Mouse (Mus musculus) gastrocnemius, postnatal 4 days (tissue): Measurements from ENCODE around the gene Dmwd. TPM values are rescaled to one million over a fixed set of nuclear protein-coding genes. Genes with fewer than 3 reads are reported as not detected.

Source experiments
- DNase-seq, 2 experiments: peaks; one replicate each; pipeline ENCODE4 v3.0.0; 2021 to 2022; ENCODE audit warnings: low spot score in 2 of 2, mixed read lengths in 2 of 2
- microRNA-seq: library from miRNA; unstranded; fragments of <30 nt; microRNA quantifications from one replicate; pipeline ENCODE4 v1.2.0, GENCODE M21; 2021
- total RNA-seq, 2 experiments: library from RNA; stranded (reverse); gene quantifications; 2 replicates each; pipeline ENCODE4 v1.2.3; 2021

The Dmwd gene
- total RNA-seq, 2 experiments from 2014 or later, result 52.4 to 55.4 TPM

DNA sequence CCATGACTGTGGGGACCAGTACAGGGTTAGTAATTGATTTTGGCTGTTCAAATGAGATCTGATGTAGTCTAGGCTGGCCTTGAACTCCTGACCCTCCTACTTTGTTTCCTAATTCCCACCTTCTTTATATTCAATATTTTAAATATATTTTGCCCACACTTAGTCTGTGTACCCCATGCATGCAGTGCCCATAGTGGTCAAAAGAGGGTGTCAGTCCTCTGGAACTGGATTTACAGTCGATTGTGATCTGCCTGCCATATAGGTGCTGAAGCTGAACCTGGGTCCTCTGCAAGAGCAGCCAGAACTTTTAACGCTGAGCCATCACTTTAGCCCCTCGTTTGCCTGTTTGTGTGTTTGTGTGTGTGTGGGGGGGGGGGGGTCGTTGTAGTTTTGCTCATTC lies 54.6 kb downstream of the Dmwd start:
- DNase-seq, result no peak

- DNase-seq, result peak; percentile 97
Observed at GRCm38 (mm10) chr7:19131324-19131848, 55.4 kb downstream of the Dmwd start.

Small RNAs within 50 kb of the gene (microRNA-seq; reads per million reads assigned to microRNA genes)
- gene Mir3100, result 5.3 reads per million, percentile 18 among the genes with 10 or more reads in this experiment

Other genes with a start within 250 kb of the Dmwd start
- 1 to 10 TPM; 4.3 to 4.6 TPM for gene Mill2, start 236.3 kb upstream of the Dmwd start, total RNA-seq
- 1 to 10 TPM; 2.6 TPM for gene Pglyrp1, start 204.9 kb upstream of the Dmwd start, total RNA-seq
- 10 to 100 TPM; 12.5 to 15.7 TPM for gene Ccdc61, start 165.8 kb upstream of the Dmwd start, total RNA-seq
- 1 to 10 TPM; 4.0 to 4.2 TPM for gene Nova2, start 150.3 kb upstream of the Dmwd start, total RNA-seq
- gene Nanos2, start 88.8 kb upstream of the Dmwd start, total RNA-seq, result not detected
- gene Mypop, start 85.0 kb upstream of the Dmwd start, total RNA-seq, result 1 to 10 TPM; 3.2 to 3.7 TPM
- gene Irf2bp1, start 72.2 kb upstream of the Dmwd start, total RNA-seq, result 10 to 100 TPM; 36.6 to 38.1 TPM
- gene Foxa3, start 52.7 kb upstream of the Dmwd start, total RNA-seq, result under 1 TPM in 1 of 2 experiments, not detected in 1; 0.13 TPM
- gene Sympk, start 51.9 kb upstream of the Dmwd start, total RNA-seq, result 10 to 100 TPM; 61.4 to 63.8 TPM
- gene Rsph6a, start 21.5 kb upstream of the Dmwd start, total RNA-seq, result not detected
- gene Dmpk, start 7.6 kb downstream of the Dmwd start, total RNA-seq, result 100 to 1,000 TPM; 287 to 292 TPM
- 10 to 100 TPM; 13.5 to 14.7 TPM for gene Six5, start 18.4 kb downstream of the Dmwd start, total RNA-seq
- gene Gm4969, start 42.1 kb downstream of the Dmwd start, total RNA-seq, result under 1 TPM; 0.34 to 0.62 TPM
- 1 to 10 TPM; 8.0 to 8.4 TPM for gene Fbxo46, start 43.6 kb downstream of the Dmwd start, total RNA-seq
- 1 to 10 TPM; 7.7 to 8.8 TPM for gene Qpctl, start 73.1 kb downstream of the Dmwd start, total RNA-seq
- 100 to 1,000 TPM in 1 of 2 experiments, 10 to 100 TPM in 1; 85.4 to 103 TPM for gene Snrpd2, start 73.5 kb downstream of the Dmwd start, total RNA-seq
- gene Gipr, start 89.9 kb downstream of the Dmwd start, total RNA-seq, result under 1 TPM; 0.13 to 0.15 TPM
- 10 to 100 TPM; 17.0 to 18.1 TPM for gene Eml2, start 100.2 kb downstream of the Dmwd start, total RNA-seq
- gene Gpr4, start 136.3 kb downstream of the Dmwd start, total RNA-seq, result 1 to 10 TPM; 2.2 to 2.7 TPM
- gene Opa3, start 152.1 kb downstream of the Dmwd start, total RNA-seq, result 10 to 100 TPM; 30.7 to 31.3 TPM
- gene Vasp, start 195.6 kb downstream of the Dmwd start, total RNA-seq, result 10 to 100 TPM; 65.3 to 71.9 TPM
- not detected for gene Ppm1n, start 203.8 kb downstream of the Dmwd start, total RNA-seq
- gene Rtn2, start 206.4 kb downstream of the Dmwd start, total RNA-seq, result 100 to 1,000 TPM; 473 to 501 TPM
- 1 to 10 TPM; 2.5 to 3.8 TPM for gene Fosb, start 233.8 kb downstream of the Dmwd start, total RNA-seq